Mouse (Mus musculus): ENCODE measurements around the gene 1110002E22Rik.

The 1110002E22Rik gene

DNA sequence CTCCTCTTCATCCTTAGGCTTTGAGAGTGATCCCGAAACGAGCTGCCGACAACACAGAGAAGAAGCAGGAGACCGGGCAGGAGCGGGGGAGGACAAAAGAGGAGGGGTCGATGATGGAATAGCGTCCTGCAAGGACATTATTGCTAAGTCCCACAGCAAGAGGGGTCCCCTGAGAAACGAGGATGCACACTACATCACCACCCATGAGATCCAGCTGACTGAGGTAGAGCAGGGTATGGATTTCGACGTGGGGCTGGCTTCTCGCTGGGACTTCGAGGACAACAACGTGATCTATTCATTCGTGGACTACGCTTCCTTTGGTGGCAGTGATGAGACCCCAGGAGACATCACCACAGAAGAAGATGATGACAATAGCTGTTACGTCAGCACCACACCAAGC, 1.1 kb downstream of the 1110002E22Rik start:
- DNase-seq, result peak; percentile 87

- peak; percentile 91 for DNase-seq
Measured at GRCm38 (mm10) chr3:138066348-138066856, 1.6 kb downstream of the 1110002E22Rik start.

- no peak for DNase-seq
Measured at GRCm38 (mm10) chr3:138067288-138067687, 2.4 kb downstream of the 1110002E22Rik start, which contains the start of gene Gm5105. TSS of gene Gm5105 (minus strand) at chr3:138067388.

GRCm38 (mm10) chr3:138068103-138068502, 3.3 kb downstream of the 1110002E22Rik start:
- peak; percentile 92 for DNase-seq

DNA sequence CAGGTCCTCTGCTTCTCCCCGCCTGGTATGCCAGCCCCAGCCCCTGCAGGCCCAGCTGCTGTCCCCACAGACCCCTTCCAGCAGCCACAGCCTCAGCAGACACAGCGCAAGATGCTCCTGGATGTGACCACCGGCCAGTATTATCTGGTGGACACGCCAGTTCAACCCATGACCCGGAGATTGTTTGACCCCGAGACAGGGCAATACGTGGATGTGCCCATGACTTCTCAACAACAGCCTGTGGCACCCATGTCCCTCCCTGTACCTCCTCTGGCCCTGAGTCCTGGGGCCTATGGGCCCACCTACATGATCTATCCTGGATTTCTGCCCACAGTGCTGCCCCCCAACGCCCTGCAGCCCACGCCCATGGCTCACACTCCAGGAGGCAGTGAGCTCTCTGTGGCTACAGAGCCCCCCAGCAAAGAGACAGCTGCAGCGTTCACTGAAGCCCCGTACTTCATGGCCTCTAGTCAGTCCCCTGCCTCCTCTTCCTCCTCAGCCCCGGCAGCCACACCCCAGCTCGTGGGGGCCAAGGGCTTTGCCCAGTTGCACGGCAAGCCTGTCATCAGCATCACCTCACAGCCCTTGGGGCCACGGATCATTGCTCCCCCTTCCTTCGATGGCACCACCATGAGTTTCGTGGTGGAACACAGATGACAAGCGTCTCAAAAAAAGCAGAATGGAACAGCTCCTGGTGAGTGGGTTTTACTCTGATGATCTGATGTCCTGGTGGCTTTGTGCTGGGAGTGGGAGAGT, 5.1 kb downstream of the 1110002E22Rik start:
- peak; percentile 90 for DNase-seq

- DNase-seq, result no peak
Measured at GRCm38 (mm10) chr3:138071004-138071403, 6.2 kb downstream of the 1110002E22Rik start.

DNA sequence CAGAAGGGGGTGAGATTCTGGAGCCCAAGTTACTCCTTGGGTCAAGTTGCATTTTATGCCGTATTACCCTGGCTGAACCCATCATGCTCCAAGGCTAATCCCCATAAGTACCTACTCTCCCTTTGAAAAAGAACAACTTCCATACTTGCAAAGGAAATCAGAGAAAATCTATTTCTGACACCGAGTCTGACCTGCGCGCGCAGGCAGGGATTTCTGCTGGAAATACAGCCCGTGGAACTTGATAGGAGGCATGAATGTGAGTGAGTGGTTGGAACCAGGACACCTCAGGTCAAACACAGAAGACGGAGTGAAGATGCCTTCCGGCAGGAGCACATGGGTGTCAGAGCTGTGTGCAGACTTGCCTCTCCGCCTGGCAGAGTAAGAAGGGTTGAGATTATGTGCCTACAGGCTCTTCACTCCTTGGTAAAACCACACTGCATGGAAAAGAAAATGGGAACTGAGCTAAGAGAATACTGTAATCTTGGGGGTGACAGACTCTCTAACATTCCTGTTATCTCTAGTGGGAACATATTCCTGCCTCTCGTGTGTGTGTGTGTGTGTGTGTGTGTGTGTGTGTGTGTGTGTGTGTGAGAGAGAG, 6.7 kb downstream of the 1110002E22Rik start:
- DNase-seq, result peak; percentile 81

- no peak for DNase-seq
Measured at GRCm38 (mm10) chr3:138074214-138074613, 9.4 kb downstream of the 1110002E22Rik start.

GRCm38 (mm10) chr3:138075209-138075608, 10.4 kb downstream of the 1110002E22Rik start:
- peak; percentile 96 for DNase-seq

DNA sequence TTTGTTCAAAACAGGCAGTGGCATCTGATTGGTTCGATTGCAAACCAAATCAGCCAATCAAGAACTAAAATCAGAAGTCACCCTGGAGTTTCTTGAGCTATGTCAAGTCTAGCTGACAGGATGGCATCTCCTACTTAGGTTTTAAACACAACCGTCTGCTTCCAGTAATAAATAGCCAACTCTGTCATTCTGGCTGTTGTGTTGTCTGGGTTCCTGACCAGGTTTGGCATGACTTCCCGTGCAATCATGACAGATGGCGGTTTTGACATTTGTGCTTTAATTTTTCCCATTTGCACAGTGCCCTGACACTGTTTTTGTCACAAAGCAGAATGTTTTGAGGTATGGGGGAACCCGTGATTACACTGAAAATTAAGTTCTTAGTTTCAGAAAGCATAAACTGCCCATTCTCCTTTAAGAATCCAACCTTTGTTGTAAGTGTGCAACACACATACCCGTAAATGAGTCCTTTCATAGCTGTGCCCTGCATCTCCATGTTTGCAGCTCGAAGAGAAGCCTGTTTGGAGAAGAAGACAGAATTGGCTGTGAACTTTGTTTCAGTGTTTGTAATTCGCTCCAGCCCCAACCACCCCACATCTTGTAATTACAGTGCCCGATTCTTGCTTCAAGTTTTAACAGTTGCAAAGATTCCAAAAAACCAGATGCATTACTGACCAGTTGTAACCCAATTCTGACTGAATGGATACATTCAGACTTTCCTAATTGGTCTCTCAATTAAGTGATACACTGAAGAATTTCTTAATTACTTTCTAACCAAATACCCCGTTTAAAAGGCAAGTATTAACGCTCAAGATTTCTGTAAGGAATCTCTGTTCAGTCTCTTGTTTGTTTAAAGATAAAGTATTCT, 12.9 kb downstream of the 1110002E22Rik start:
- no peak for DNase-seq

DNA sequence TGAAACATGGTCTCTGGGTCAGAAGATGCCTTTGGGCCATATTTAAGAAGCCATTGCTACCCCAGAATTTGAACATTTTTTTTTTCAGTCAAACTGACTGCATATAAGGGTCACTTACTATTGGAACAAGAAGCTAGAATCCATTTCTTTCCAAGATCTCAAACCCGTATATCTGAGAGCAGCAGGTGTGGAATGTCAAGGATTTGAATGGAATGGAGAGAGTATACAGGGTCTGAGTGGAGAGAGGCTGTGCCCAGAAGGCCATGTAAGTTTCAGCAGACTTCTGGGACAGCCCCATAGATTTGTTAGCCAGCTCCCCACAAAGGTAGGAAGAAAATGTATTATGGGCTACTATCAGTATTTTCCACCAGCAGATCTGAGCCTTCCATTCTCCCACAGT, 13.8 kb downstream of the 1110002E22Rik start:
- no peak for DNase-seq

DNA sequence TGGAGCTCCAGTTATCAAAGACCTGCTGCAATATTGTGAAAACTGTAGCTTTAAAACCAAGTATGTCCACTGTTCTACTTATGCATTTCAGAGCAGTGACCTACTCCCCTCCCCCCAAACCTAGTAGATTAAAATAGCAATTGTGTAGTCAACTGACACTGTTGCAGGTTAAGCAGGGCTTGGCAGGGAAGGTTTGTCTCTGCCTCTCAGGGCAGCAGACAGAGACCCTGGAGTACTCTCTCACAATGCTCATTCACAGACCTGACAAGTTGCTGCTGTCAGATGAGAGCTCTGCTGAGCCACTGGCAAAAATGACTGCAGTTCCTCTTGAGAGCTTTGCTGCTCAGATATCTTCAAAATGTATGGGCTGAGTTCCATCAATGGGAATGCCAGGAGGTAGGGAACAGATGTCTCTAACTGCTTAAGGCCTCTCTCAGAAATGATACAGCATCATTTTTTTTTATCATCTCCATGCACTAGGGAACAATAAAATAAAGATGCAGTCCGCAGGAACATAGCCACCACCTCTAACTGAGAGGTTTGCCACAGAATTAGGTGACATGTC, 18.3 kb downstream of the 1110002E22Rik start:
- DNase-seq, result no peak

GRCm38 (mm10) chr3:138083896-138084295, 19.0 kb downstream of the 1110002E22Rik start:
- DNase-seq, result no peak

GRCm38 (mm10) chr3:138095301-138095700, 30.4 kb downstream of the 1110002E22Rik start:
- DNase-seq, result no peak

DNA sequence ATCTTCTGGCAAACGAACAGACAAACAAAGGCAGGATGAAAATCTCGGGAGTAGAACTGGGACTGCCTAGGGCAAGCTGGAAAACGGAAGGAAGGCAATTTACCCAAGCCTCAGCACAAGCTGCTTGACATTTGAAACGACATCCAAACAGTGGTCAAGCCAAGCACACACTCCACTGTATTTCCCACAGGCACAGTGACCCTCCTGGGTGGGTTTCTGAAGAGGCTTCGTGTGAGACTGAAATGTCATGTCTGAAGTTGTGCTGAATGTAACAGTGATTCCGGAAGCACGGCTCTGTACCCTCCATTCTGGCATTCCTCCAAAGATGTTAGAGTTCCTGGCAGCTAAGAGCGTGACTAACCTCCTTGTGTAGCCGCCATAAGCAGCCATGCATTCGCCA, 30.9 kb downstream of the 1110002E22Rik start:
- DNase-seq, result no peak

DNA sequence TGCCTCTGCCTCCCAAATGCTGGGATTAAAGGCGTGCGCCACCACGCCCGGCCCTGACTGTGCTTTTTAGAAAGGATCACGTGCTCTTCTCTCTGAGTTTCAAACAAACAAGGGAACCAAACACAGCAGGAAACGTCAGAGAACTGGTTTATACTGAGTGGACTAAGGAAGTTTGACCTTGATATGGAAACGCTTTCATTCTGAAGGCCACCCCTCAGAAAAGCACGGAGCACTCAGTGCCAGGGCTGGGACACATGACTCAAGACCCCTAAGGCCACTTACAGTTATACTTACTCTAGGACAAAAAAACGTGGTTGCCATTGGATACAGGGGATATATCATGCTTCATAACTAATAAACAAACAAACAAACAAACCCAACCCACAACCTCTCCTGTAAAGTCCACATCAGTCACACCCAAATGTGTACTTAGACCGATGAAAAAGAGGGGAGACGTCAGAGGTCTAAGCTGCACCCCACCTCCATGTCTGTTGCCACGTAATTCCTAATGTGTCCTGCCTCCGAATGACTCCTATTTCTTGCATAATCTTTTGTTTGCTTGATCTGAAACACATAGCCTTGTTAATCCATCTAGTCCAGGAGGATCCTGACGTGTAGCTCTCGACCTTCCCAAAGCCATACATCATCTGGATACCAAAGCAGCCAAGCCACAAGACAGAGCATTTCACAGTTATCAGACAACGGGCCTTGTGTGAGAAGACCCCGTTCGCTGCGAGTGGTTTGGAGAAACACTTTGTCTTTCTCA, 31.6 kb downstream of the 1110002E22Rik start:
- no peak for DNase-seq

GRCm38 (mm10) chr3:138097718-138098117, 32.9 kb downstream of the 1110002E22Rik start:
- DNase-seq, result no peak

DNA sequence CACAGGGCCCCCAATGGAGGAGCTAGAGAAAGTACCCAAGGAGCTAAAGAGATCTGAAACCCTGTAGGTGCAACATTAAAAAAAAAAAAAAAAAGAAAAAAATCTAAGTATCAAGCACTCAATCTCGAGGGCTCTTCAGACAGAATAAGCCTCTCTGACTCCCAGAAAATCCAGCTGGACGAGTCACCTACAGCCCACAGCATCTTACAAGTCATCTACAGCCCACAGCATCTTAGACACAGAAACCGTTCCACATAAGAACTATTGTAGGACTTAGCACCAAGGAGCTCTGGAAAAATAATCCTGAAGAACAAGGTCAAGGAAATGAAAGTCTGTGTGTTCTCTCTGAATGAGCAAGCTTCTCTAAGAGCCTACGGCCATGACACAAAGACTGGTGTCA, 37.1 kb downstream of the 1110002E22Rik start:
- no peak for DNase-seq

- peak; percentile 84 for DNase-seq
Measured at GRCm38 (mm10) chr3:138103690-138104089, 38.8 kb downstream of the 1110002E22Rik start.

DNA sequence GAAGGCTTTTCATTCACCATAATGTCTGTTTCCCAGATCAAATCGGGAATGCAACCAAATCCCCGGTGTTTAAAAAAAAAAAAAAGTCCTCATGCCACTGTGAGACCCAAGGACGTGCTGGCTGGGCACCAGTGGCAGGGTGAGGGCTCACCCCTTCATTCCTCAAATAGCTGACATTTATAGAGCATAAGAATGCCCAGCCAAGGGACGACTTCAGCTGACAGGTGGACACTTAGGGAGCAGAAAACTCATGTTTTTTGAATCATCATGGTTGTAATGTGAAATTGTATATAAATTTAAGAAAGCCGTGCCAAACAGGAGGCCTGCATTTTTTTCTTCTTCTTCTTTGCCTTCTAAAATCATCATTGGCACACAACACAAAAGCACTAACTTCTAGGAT, 40.2 kb downstream of the 1110002E22Rik start:
- no peak for DNase-seq

GRCm38 (mm10) chr3:138106887-138107286, 42.0 kb downstream of the 1110002E22Rik start:
- DNase-seq, result no peak
